8 mouse cellular contexts compared by ENCODE assay signal in the genomic region with DNA sequence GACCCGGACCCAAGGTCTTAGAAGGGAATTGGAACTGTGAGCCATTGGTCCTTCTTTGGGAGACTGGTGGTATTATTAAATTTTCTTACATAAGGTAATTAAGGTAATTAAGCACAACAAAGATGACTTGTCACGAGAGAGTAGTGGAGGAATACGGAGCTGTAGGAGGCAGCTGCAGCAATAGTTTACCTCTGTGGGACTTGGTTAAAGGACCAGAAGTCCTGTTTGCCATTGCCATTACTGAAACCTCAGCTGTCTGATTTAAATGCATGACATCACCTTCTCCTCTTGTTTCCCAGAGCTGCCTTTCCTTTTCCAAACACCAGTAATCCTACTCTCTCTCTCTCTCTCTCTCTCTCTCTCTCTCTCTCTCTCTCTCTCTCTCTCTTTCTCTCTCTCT. TPM values are rescaled to one million over a fixed set of nuclear protein-coding genes. Genes with fewer than 3 reads are reported as not detected.
DNase-seq lines count a peak whose midpoint lies in the region; ATAC-seq and TF ChIP-seq lines count a peak whose summit lies in the region.

No protein-coding gene starts in this region.

- TF ChIP-seq POLR2A in cortical plate, adult 2 months (IDR thresholded peaks at IDR 0.05; ENCODE audit: extremely low read depth, insufficient read depth, low read length): no peak

- ATAC-seq in hindbrain, postnatal 0 days: peak; percentile 72
- ATAC-seq in midbrain, embryonic 16.5 days: peak; percentile 78

- 0% methylated on average over 3 of the region's 3 CpGs for WGBS in hindbrain, postnatal 0 days
- WGBS in midbrain, embryonic 16.5 days: 3% methylated on average over 3 of the region's 3 CpGs

- H3K9ac ChIP-seq in hindbrain, postnatal 0 days (replicated peaks; ENCODE audit: low read length): peak overlapping the region; percentile 53
- peak overlapping the region; percentile 63 for H3K9ac ChIP-seq in midbrain, embryonic 16.5 days (ENCODE audit: low read depth, low read length)

- no peaks in the 10 kb centered on the region for H3K27me3 ChIP-seq in hindbrain, postnatal 0 days (ENCODE audit: insufficient read depth, low read length)
- H3K27me3 ChIP-seq in midbrain, embryonic 16.5 days (ENCODE audit: control insufficient read depth, insufficient read depth, low read depth, low read length): no peaks in the 10 kb centered on the region

- H3K4me3 ChIP-seq in layer of hippocampus, adult 2 months: peak overlapping the region; percentile 87
- peak overlapping the region; percentile 41 for H3K4me3 ChIP-seq in cortical plate, adult 2 months (ENCODE audit: insufficient read depth, low read length)
- peak overlapping the region; percentile 81 for H3K4me3 ChIP-seq in hindbrain, postnatal 0 days (ENCODE audit: low read length)
- peak overlapping the region; percentile 69 for H3K4me3 ChIP-seq in midbrain, embryonic 16.5 days (ENCODE audit: low read depth, low read length)

- peak in 1 of 2 experiments; percentile 16 for DNase-seq in layer of hippocampus, adult 2 months (ENCODE audit: low spot score in 2 of 2)
- no peak for DNase-seq in layer of hippocampus, adult 9-10 months (ENCODE audit: low spot score)
- DNase-seq in hindbrain, postnatal 0 days (ENCODE audit: low spot score): no peak
- no peak for DNase-seq in spleen, postnatal 14 days (ENCODE audit: low spot score in 2 of 2)
- no peak for DNase-seq in gastrocnemius, adult 18-20 months (ENCODE audit: low spot score)
- no peak for DNase-seq in thymus, postnatal 36 days

- TF ChIP-seq CTCF in layer of hippocampus, adult 2 months (conservative IDR thresholded peaks at IDR 0.05): no peak
- no peak for TF ChIP-seq CTCF in cortical plate, adult 2 months (IDR thresholded peaks at IDR 0.05; ENCODE audit: extremely low read depth, insufficient read depth, low read length)
- no peak for TF ChIP-seq CTCF in hindbrain, postnatal 0 days (IDR thresholded peaks at IDR 0.05; ENCODE audit: low read depth)

- peak overlapping the region; percentile 98 for H3K27ac ChIP-seq in layer of hippocampus, adult 2 months
- peak overlapping the region; percentile 90; the same call in 1 of the 2 replicates for H3K27ac ChIP-seq in cortical plate, adult 2 months (ENCODE audit: insufficient read depth, low read length)
- H3K27ac ChIP-seq in hindbrain, postnatal 0 days: peak overlapping the region; percentile 76
- peak overlapping the region; percentile 86 for H3K27ac ChIP-seq in midbrain, embryonic 16.5 days (ENCODE audit: low read length)

- no peaks in the 10 kb centered on the region for H3K9me3 ChIP-seq in hindbrain, postnatal 0 days (ENCODE audit: low read length)
- H3K9me3 ChIP-seq in midbrain, embryonic 16.5 days (replicated peaks; ENCODE audit: control insufficient read depth, low read length, poor library complexity, severe bottlenecking): no peaks in the 10 kb centered on the region

- peak overlapping the region; percentile 98 for H3K4me2 ChIP-seq in hindbrain, postnatal 0 days (ENCODE audit: low read depth, low read length)
- H3K4me2 ChIP-seq in midbrain, embryonic 16.5 days (ENCODE audit: low read length): peak overlapping the region; percentile 96

- peaks cover 2% of the 10 kb centered on the region; the same call in 1 of the 2 replicates for H3K4me1 ChIP-seq in cortical plate, adult 2 months (ENCODE audit: control insufficient read depth, insufficient read depth, low read length)
- H3K4me1 ChIP-seq in hindbrain, postnatal 0 days (ENCODE audit: insufficient read depth, low read length): no peaks in the 10 kb centered on the region; the same call in 1 of the 2 replicates
- peaks cover 12% of the 10 kb centered on the region for H3K4me1 ChIP-seq in midbrain, embryonic 16.5 days (ENCODE audit: control insufficient read depth, insufficient read depth, low read length)

- no peaks in the 10 kb centered on the region for H3K36me3 ChIP-seq in hindbrain, postnatal 0 days (ENCODE audit: insufficient read depth, low read length)
- H3K36me3 ChIP-seq in midbrain, embryonic 16.5 days (ENCODE audit: control insufficient read depth, insufficient read depth, low read length): no peaks in the 10 kb centered on the region

RNA-seq across cellular contexts. Expression of gene Arhgap11a, which starts 0.7 kb away (rescaled TPM):
- 1 to 10 TPM; 2.0 to 2.1 TPM for total RNA-seq in layer of hippocampus, adult 2 months (2021)
- 1.3 and 1.8 TPM in 2 replicates for polyA plus RNA-seq in cortical plate, adult 2 months (2012; rRNA removed)
- 1.8 and 2.2 TPM in 2 replicates for total RNA-seq in hindbrain, postnatal 0 days (2014; rRNA removed)
- polyA plus RNA-seq in hindbrain, postnatal 0 days (2015; fragmentation: Nextera tagmentation; extraction: Ambion mirVana): 6.5 and 6.7 TPM in 2 replicates
- polyA plus RNA-seq in midbrain, embryonic 16.5 days (2015; fragmentation: Nextera tagmentation; extraction: Ambion mirVana): 4.0 and 6.4 TPM in 2 replicates
- total RNA-seq in gastrocnemius, adult 18-20 months (2021): under 1 TPM; 0.81 to 0.87 TPM

RNA-seq across cellular contexts. Expression of gene Scg5, which starts 20.2 kb away (rescaled TPM):
- total RNA-seq in layer of hippocampus, adult 2 months (2021): 100 to 1,000 TPM; 378 to 402 TPM
- polyA plus RNA-seq in cortical plate, adult 2 months (2012; rRNA removed): 394 and 410 TPM in 2 replicates
- 202 and 203 TPM in 2 replicates for total RNA-seq in hindbrain, postnatal 0 days (2014; rRNA removed)
- 348 and 362 TPM in 2 replicates for polyA plus RNA-seq in hindbrain, postnatal 0 days (2015; fragmentation: Nextera tagmentation; extraction: Ambion mirVana)
- 255 and 297 TPM in 2 replicates for polyA plus RNA-seq in midbrain, embryonic 16.5 days (2015; fragmentation: Nextera tagmentation; extraction: Ambion mirVana)
- not detected for total RNA-seq in gastrocnemius, adult 18-20 months (2021)

Comparison
In these comparisons a context has a peak if more than half of its experiments do, and no peak if none do; other contexts are left out.
1. RNA of gene Scg5, which starts 20.2 kb away (total RNA-seq): 378 to 402 TPM in layer of hippocampus, adult 2 months and 202 to 203 TPM in hindbrain, postnatal 0 days; not detected in gastrocnemius, adult 18-20 months; every median in the first group is over 100 times any median in the second.
2. Peak in every context shown above with its lines, with median percentiles within 50 percentile points of each other: H3K27ac ChIP-seq and H3K4me3 ChIP-seq.